Mouse (Mus musculus) G1E (cell line): Measurements from ENCODE around the gene Stac3.

Source experiments
- CTCF ChIP-seq: IDR thresholded peaks from 2 replicates; pipeline ENCODE4 v1.5.1; 2012; ENCODE audit warnings: low read depth, low read length, inconsistent platforms, mixed read lengths
- POLR2AphosphoS5 ChIP-seq: IDR thresholded peaks from 2 replicates; pipeline ENCODE4 v1.6.1; 2012; ENCODE audit warnings: low read depth, low read length, inconsistent platforms; ENCODE audit not compliant: insufficient replicate concordance
- TAL1 ChIP-seq: conservative IDR thresholded peaks from 2 replicates; pipeline ENCODE4 v1.6.1; 2012; ENCODE audit warnings: low read depth, low read length, inconsistent platforms, mixed read lengths

- TF ChIP-seq CTCF, result no peak
- TF ChIP-seq TAL1, result no peak
- TF ChIP-seq POLR2AphosphoS5, result no peak
Measured at GRCm38 (mm10) chr10:127548236-127548635, 46.8 kb downstream of the Stac3 start.
